Mouse (Mus musculus) adrenal gland, postnatal 14 days (tissue): Measurements from ENCODE around the gene BC037034. TPM values are rescaled to one million over a fixed set of nuclear protein-coding genes. Genes with fewer than 3 reads are reported as not detected.

Experiments used
- DNase-seq: peaks from one replicate; pipeline ENCODE4 v3.0.0; 2021; ENCODE audit warnings: mixed read lengths
- total RNA-seq: library from RNA; stranded (reverse); gene quantifications from 2 replicates; pipeline ENCODE4 v1.2.3, GENCODE M21; 2021

The BC037034 gene
- total RNA-seq, 1 experiment from 2014 or later: 18.2 TPM

DNA sequence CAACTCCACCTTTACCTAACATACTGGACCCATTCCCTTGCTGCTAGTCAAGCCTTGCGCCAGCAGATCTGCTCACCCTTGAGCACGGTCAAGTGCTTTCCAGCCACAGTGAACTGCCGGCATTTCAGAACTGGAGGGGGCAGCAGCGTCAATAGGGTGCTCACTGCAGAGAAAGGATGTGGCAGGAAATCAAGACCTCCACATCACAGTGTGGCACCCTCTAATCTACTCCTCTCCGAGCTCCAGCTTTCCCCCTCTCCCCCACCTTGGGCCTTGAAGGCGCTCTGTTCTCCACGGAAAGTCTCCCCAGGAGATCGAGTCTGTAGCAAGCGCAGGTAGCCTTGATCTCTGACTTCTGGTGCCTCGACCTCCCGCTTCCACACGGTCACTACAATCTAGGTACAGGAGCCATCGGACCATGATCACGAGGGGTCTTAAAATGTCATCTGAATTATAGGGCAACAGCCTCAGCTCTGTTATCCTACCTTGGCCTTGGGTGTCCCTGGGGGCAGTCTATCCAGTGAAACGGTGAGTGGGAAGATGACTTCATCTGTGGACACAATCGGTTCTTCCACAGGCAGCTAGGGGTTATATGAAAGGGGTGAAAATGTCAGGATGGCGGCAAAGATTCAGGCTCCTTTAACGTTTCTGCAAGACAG, 1.1 kb downstream of the BC037034 start:
- DNase-seq: no peak

DNA sequence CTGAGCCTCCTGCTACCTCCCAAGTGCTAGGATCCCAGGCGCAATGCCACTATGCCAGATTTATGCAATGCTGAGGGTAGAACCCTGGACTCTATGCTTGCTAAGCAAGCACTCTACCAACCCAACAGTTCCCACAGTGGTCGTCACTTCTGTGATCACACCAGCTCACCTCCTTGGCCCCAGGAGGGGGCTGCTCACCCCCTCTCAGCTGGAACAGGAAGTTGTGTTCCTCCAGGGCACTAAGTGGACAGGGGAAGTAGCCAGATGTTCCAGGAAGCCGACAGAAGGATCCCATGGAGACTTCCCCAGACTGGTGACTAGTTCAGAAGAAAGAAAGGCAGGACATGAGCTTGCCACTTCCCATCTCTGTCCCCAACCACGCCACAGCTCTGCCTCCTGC, 1.8 kb downstream of the BC037034 start:
- no peak for DNase-seq

DNA sequence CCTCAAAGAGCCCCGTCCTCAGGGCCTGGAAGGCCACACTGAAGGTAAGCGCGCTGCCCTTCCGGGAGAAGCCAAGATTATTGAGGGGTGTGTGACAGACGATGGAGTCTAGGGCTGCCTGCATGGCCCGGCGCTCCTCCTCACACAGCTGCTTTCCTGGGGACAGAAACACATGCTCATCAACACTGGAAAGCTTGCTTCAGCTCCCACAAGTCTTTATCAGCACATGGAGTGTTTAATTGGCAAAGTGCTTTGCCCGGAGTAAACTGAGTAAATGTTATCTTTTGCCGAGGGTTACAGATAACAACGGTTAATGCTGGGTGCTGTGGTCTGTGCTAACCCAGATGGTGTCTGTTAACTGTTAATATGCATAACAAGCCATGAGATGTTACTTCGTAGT, 3.0 kb downstream of the BC037034 start:
- no peak for DNase-seq

DNA sequence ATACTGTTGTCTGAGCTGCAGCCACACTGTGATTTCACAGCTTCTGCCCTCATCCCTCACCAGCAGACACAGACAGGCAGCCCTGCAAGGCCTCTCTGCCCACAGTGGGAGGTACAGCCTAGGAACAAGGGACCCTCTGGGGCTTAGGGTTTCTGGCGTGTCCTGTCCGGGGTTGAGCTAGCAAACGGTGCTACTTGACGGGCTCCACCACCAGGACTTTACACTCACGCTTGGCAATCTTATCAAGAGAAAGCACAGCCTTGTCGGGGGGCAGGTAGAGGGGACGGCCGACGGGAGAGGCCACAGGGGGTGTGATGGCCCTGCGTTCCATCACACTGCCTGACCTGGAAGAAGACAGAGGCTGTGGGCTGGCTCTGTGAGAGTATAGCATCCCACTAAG, 3.8 kb downstream of the BC037034 start:
- DNase-seq: no peak

DNA sequence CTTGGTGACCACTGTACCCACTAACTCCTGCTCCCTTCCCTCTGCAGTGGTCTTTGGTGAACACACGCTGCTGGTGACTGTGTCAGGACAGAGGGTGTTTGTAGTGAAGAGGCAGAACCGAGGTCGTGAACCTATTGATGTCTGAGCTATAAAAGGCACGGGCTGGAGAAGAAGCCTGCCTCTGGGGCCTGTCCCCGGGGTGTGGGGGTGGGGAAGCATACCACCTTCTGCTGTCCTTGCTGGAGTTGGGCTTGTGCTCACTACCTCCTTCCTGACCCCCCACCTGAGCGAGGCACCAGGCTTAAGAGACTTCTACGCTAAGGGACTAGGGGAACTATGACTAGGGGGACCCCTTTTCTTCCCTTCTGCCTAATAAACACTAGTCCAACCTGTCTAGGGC, 4.8 kb downstream of the BC037034 start:
- DNase-seq: no peak

DNA sequence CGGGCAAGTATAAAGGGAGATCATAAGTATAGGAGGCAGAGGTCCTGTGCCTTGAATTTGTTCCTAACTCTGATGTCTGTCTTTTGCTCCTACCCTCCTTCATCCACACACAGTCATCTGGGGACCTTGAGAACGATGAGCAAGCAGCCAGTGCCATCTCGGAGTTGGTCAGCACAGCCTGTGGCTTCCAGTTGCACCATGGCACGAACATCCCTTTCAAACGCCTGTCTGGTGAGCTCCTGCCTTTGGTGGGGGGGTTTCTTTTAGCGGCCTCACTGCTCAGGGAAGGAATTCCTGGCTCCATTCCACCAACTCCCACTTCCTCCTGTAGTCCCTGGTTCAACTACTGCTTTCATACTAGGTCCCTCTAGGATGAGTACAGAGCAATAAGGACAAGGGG, 5.3 kb downstream of the BC037034 start:
- peak; percentile 72 for DNase-seq

DNA sequence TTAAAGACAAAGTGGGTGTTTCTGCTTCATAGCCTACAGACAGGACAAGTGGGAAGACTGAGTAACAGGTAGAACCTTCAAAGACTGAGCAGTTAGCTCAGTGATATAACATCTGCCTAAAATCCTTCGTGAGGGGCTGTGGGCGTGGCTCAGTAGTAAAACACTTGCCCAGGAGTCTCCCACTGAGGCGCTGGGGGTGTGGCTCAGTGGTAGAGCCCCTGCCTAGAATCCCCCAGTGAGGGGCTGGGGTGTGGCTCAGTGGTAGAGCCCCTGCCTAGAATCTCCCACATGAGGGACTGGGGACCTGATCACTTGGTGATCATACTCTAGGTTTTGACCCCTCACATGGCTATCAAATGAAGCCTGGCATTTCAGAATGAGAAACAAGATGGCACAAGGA, 5.8 kb downstream of the BC037034 start:
- no peak for DNase-seq

DNA sequence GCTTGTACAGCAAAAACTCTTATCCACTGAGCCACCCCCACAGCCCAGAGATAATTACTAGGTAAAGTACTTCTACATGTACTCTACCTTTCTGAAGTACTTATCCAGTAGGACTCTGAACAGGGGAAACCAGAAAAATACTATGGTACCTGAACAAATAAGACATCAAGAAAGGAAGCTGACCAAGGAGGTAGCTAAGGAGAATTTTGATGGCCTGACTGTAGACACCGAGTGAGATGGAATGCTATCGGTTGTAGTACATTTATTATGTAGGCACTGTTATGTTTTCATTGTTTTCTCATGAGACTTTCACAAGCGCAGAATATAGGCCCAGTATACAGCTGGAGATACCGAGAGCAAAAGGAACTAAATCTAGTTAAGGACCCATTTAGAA, 6.3 kb downstream of the BC037034 start:
- DNase-seq: no peak

DNA sequence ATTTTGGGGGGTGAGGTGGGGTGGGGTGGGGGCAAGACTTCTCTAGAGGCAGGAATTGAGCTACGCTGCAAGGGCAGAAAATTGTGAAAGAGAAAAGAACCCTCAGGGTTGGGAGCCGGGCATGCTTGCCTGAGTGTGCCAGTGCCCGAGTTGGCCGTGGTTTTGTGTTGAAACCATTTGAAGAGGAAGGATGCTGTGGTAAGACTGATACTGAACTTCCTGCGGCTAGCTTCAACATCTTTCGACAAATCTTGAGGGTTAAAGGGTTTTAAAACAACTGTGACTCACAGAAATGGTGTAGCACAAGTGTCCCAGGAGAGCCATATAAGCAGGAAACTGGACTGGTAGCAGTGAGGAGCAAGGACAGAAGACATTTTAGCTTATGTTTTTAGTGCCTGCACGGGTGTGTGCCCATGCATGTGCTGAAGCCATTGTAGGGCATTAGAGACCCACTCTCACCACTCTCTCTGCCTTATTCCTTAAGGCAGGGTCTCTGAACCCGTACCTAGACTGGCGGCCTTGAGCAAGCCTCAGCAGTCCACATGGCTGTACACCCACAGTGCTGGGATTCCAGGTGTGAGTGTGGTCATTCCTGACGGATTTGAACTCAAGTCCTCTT, 6.8 kb downstream of the BC037034 start:
- DNase-seq: no peak

DNA sequence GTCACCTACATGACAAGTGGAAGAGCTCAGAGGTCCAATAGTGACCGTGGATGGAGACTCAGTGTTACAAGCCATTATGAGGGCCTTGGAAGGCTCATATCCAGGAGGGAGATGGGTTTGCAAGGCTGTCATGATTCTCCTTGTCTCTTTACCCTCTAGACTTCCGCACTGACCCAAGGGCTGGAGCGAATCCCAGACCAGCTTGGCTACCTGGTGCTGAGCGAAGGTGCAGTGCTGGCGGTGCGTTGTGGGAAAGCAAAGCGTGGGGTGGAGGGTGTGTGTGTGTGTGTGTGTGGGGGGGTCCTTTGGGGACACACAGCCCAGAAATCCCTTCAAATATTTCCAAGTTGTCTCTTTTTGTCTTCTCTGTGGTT, 7.8 kb downstream of the BC037034 start:
- no peak for DNase-seq

DNA sequence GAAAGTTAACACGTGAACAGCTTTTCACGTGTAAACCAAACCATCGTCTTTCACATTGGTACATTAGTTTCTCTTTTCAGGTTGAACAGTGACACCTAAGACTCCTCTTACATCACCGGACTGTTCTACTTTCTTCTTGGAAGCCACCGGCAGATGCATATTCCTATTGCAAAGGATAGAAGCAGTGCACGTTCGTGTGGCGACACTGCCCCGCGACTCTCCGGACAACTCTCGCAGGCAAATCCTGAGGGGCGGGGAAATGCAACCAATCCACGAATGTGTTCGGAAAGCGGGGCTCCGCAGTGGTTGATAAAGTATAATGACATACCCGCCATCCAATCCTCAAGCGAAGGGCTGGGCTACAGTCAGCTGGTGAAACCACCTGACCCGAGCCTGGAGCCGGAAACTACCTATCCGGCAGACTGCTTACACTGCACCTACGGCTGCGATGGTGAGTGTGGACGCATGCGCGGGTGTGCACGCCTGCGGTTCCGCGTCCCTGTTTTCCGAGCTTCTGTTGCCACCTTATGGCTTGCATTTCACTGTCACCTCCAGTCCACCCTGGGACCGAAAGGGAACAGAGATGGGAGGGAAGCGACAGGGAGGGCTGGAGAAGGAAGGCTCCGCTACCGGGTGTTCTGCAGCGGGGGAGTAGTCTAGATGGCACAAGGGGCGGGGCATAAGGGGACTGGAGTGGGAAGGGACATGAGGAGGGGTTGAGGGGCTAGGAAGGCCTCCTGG, 8.3 kb downstream of the BC037034 start, which contains the start of gene Lamtor4:
TSS of gene Lamtor4 (plus strand) at position 130 of the 741 bp plus-strand sequence.
- DNase-seq: peak; percentile 96

DNA sequence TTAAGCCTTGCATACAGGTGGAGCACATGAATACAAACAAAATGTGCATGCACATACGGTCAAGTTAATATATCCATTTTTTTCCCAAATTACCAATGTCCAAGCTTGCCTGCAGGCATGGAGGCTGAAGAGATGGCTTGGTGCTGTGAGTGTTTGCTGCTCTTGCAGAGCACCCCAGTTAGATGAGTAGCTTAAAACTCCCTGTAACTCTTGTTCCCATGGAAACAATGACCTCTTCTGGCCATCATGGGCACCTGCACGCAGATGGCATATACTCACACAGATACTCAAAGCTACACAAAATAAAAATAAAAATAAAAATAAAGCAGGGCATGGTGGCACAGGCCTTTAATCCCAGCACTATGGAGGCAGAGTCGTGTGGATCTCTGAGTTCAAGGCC, 10.8 kb downstream of the BC037034 start:
- no peak for DNase-seq

DNA sequence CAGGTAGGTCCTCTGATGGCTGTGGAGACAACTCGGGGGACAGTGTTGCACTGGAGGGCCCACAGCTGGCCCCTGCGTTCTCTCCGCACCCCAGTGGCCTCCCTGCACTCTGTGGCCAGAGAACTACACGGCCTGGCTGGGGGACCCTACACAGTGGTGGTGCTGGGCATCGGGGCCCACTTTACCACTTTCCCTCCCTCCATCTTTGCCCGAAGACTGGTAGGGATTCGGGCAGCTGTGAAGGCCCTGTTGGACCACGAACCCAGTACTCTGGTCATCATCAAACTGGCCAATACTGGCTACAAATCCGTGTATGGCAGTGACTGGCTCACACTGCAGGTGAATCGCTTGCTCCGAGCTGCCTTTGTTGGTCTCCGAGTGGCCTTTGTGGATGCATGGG, 12.7 kb downstream of the BC037034 start:
- DNase-seq: no peak

DNA sequence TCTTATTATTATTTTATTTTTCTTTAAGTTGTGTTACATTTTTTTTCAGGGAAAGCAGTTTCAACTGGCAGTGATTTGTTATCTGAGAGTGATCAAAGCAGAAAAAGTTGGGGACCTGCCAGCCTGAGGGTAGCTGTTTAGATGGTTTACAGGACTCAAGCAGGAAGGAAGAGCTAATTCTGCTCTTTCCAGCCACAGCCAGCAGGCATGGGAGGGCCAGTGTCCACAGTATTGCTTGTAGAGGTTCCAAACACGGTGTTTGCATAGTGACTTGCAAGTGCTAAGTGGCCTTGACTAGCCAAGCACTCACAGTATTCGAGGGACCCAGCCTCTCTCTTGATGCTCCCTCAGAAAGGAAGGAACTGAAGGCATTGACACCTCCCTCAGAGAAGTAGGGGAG, 22.3 kb downstream of the BC037034 start:
- DNase-seq: peak; percentile 69

DNA sequence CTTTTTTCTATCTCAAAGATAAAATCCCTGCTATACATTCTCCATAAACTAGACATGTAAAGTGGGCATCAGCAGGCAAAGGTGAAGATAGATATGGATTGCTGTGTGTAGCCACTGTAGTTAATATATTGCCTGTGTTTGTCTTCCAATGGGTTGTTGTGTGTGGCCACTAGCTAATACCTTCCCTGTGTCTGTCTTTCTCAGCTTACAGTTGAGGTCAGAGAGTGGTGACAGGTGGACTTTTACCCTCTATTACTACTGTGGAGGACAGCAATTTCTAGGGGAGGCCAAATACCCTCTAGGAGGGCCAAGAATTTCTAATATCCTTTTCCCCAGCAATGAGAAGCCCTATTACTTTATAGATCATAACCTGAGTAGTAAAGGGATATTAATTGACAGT, 29.6 kb downstream of the BC037034 start:
- no peak for DNase-seq

DNA sequence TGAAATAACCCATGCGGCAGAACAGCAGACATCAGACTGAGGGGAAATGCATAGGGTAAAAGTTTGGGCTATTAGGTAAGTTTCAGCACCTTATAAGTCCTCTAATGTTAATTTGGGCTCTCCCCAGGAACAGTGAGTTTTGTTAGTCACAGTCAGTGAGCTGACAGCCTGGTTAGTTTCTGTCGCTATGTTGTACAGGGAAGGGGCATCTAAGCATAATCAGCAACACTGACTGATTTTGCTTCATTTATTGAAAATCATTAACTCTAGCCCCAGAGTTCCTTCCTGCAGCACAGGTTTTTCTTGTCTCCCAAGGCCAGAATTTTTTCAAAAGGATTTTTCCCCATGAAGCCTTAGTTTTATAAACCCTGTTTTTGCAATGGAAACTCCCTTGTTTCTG, 30.1 kb downstream of the BC037034 start:
- no peak for DNase-seq

DNA sequence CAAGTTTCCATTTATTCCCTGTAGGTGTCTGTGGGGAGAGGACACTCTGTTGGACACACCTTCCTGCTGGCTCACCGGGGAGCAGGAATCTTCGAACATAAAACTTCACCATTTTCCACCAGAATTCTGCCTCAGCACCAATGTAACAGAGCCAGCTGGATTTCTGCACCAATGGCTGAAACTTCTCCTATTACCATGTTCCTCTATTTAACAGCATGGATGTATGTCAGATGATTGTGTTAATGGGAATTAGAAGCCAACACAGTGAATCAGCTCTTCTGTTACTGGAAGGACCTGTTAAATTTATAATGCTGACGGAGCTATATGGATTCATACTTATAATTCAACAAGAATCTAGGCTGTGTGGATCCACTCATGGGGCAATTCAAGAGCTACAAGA, 34.3 kb downstream of the BC037034 start:
- no peak for DNase-seq

DNA sequence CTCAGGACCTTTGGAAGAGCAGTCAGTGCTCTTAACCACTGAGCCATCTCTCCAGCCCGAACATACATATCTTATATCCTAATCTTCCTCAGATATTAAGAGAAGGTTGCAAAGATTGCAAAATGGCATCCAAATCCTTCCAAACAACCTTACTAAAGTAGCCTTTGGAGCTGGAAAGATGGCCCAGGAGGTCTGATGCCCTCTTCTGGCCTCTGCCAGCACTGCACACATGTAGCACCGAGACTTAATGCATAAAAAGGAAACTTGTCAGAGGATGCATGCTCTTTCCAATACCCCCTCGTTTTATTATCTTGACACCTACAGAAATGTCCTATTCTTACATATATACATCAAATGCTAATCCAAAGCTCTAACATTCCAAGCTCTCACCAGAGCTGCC, 35.8 kb downstream of the BC037034 start:
- peak; percentile 66 for DNase-seq

DNA sequence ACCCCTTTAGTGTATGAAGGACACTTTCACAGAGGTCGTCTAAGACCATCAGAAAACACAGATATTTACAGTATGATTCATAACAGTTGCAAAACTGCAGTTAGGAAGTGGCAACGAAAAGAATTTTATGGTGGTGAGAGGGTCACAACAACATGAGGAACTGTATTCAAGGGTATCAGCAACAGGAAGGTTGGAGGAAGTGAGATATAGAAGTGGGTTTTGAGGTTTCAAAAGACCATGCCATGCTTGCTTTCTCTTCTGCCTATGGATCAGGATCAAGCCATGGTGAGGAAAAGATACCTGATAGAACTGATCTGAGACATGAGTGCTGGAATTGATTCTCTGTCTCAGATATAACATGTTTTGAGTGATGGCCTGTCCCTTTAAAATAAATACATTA, 36.5 kb downstream of the BC037034 start:
- DNase-seq: no peak

DNA sequence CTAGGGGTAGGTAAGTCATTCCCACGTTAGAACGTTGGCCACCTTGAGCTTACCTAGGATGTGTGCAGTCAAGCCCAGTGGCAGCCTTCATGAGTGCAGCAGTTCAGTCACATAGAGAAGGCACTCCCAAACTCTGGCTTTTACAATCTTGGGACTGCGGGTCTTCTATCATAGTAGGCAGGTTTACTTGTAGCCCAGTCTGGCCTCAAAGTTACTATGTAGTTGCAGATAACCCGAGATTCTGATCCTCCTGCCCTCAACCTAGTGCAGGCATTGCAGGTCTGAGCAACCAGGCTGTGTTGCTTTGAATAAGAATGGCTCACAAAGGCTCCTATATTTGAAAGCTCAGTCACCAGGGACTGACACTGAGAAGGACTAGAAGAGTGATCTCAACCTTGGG, 37.3 kb downstream of the BC037034 start:
- no peak for DNase-seq

DNA sequence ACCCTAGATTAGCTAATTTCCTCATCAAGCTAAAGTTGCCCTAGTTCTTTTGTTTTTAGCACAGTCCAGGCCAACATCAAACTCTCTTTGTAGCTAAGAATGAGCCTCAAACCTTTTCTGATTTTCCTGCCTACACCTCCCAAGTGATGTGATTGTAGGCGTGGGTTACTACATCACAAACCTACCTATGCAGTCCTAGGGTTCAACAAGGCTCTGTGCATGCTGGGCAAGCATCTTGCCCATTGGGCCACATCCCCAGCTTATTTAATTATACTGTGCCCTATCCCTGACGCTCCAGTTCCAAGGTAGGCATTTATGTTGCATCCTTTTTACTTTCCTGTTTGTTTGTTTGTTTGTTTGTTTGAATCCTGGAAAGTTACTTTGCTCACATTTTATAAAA, 38.1 kb downstream of the BC037034 start, which contains the start of gene Nxpe5:
TSS of gene Nxpe5 (plus strand) at position 199 of the 400 bp plus-strand sequence.
- no peak for DNase-seq

DNA sequence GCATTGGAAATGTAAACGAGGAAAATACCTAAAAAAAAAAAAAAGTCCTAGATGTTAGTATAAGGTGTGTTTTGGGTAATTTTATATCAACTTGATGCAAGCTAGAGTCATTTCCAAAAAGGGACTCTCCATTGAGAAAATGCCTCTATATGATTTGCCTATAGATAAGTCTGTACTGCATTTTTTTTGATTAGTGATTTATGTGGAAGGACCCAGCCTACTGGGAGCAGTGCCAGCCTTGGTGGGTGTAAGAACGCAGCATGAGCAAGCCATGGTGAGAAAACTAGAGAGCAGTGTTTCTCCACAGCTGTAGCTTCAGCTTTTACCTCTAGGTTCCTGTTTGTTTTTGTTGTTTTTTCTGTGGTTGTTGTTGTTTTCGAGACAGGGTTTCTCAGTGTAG, 40.5 kb downstream of the BC037034 start:
- DNase-seq: no peak

DNA sequence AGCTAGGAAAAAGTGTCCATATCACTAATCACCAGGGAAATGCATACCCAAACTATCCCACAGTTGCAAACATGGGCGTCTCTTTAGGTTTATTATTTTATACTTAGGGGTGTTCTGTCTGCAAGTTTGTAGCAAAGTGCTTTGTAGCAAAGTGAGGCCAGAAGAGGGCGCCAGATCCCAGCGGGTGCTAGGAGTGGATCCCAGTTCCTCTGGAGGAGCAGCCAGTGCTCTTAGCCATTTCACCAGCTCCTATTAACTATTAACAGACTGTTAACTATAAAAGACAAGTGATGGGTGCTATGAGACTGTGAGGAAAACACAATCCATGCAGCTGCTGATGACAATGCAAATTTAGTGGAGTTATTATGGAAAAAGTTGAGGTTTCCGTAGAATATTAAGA, 41.7 kb downstream of the BC037034 start:
- DNase-seq: peak; percentile 95

DNA sequence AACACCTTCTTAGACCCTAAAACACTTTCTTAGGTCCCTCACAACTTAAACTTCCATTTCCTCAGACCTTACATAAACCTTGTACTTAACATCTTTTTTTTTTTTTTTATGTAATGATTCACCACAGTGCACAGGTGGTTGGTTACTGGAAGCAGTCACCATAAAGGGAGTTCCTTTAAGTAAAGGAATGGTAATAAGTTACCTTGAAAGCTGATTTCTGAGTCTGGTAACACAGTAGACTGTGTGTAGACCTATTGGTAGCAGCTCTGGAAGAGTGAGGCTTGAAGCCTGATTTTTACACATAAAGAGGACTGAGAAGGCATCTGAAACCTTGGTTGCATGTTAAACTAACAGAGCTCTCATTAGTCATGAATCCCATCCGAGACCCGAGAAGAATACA, 44.0 kb downstream of the BC037034 start:
- DNase-seq: no peak
